Mouse (Mus musculus) lung, postnatal 4 days (tissue): ENCODE data around the gene Coro2b.
"Not testable (repeated sequence)": the region's sequence is repeated elsewhere in the genome, so short reads cannot be mapped to it uniquely, and the experiment has no call there.

Experiments
- DNase-seq, 2 experiments: peaks; one replicate each; pipeline ENCODE4 v3.0.0; 2021

The Coro2b gene

DNA sequence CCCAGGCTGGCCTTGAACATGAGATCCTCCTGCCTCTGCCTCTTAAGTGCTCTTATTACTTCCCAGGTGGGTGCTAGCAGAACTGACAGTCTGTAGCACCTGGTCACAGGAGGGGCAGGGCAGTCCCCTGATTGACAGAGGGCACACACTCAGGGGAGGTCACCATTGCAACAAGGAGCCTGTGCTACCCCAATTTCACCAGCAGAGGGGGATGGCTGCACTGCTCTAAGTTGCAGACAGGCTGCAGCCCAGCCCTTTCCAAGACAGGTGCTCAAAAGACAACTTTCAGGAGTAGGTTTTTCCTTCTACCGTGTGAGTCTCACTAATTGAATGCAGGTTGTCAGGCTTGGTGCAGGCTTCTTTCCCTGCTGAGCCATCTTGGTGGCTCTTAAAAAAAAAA lies 66.4 kb downstream of the Coro2b start:
- DNase-seq = peak; percentile 78 to 87

DNA sequence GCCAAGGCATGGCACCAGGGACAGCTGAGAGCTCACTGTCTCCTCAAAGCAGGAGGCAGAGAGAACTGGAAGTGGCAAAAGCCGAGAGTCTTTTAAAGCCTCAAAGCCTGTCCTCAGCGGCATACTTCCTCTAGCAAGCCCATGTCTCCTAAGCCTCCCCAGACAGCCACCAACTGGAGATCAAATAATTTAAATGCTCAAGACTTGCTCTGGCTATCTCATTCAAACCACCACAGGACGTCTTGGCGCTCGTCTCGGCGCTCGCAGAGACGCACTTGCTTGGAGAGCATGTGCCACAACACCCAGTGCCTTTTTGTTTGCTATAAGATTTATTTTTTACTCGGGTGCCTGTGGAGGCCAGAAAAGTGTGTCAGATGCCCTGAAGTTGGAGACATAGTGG lies 67.1 kb downstream of the Coro2b start:
- no peak for DNase-seq

DNA sequence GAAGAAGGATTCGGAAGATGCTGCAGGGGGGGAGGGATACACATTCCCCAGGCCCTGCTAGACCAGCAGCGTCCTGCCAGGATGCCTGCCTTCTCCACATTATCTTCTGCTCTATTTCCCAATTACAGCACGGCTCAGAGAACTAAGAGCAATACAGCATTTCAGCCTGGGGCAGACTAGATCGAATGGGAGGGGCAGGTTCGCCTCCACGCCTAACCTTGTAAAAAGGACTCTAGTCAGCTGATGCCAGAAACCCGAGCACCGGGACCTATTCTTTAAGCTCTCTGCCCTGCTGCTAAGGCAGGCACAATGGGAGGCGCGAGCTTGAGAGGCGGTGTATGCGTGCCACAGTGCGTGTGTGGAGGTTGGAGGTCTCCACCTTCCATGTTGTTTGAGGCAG lies 67.7 kb downstream of the Coro2b start:
- DNase-seq = no peak

DNA sequence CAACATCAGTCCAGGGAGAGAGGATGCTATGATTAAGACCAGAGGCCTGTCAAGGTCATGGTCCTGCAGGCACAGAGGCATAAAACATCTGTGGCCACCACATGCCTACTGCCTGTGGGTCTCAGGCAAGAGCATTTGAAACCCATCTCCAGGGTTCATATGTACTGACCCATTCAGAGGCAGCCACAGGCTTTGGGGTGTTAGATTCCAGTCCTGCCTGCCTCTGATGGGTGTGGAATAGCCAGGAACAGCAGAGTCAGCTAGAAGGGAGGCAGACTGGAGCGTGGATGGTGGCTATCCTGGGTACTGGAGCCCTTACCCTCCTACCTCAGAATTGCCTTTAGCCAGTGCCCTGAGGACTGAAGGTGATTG lies 69.4 kb downstream of the Coro2b start:
- peak in 1 of 2 experiments; percentile 13 for DNase-seq

DNA sequence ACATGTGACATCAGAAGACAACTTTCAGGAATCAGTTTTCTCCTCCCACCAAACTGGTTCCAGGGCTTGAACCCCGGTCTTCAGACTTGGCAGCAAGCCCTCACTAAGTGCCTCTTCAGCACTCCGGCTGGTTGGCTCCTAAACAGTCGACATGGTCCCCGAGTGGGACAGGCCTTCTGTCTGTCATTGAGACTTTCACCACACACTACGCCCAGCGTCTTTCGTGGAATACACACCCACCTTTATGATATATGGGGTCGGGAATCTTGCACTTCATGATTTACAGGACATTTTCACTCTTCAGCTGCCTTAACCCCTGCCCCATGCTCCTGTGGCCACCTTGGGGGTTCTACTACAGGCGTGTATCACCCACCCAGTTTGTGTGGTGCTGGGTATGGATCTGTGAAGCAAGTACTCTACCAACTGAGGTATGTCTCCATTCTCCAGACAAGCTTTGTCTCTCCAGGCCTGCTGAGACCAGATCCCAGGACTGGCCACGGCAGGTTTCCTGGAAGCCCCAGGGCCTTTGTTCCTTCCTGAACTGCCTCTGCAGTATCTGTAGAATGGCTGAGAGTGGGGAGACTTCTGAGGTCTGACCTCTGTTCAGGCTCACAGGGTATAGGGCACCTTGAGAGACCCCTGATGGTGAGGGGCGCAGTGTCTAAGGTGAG lies 70.0 kb downstream of the Coro2b start:
- peak in 1 of 2 experiments; percentile 22 for DNase-seq

DNA sequence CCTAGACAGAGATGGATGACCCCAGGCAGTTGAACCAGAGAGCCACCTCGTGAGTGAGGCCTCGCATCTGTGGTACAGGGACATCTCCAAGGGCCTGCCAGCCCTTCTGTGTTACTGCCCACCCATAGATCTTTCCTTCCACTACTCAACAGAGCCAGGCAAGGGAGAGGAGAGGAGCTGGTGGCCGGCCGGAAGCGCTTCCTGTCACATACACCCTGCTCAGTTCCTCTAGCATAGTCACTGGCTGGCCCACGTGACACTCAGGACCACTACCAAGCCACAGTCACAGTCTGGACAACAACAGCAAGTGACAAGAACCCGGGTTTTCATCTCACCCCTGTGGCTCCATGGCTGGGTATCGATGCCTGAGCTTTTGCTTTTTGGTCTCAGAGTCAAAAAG lies 70.8 kb downstream of the Coro2b start:
- DNase-seq = peak; percentile 37 to 56

DNA sequence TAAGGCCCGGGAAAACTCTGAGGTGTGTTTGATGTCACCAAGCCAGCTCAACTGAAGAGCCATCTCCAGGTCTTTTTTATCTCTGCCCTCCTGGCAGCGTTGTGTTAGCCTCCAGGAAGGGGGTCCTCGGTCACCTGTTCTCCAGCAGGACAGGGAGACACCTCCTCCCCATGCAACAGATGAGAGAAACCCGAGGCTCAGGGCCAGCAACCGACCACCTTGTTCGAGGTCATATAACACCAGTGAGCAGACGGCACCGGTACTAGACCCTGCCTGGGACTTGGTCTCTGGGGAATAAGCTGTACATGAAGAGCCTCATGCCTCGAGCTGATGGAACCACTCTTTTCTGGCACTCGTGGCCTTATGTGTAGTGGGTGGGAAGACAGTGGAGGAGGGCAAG lies 72.1 kb downstream of the Coro2b start:
- no peak for DNase-seq

DNA sequence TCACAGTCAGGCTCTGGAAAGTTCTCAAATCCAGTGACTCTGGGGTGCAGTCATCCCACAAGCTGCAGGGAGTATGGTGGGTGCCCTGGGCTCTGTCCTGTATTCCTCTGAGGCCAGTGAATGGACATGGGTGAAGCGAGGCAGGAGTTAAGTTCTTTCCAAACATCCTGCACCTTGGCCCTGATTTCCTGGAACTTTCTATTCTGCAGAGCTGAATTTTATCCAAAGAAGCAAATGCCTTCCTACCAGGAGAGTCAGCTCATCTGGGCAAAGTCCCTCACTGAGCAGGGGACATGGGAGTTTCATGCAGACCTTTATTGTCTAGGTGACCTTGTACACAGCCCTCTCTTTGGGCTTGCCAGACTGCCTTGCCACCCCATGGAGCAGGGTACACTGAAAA lies 75.1 kb downstream of the Coro2b start:
- DNase-seq = no peak

DNA sequence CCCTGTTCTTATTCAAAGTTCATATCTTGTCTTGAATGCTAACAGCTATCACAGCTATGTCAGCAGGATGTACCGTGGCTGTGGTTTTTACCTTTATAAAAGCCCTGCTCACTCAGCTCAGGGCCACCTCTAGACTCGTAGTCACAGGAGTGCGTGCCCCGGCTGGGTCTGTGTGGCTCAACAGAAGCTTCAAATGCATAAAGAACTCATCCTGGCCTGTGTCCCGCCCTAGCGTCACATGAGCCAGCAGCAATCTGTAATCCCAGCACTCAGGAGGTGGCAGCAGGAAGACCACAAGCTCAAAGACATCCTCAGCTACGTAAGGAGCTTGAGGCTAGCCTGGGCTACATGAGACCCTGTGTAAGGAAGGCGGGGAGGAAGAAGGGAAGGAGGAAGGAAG lies 75.7 kb downstream of the Coro2b start:
- DNase-seq = peak in 1 of 2 experiments; percentile 20

DNA sequence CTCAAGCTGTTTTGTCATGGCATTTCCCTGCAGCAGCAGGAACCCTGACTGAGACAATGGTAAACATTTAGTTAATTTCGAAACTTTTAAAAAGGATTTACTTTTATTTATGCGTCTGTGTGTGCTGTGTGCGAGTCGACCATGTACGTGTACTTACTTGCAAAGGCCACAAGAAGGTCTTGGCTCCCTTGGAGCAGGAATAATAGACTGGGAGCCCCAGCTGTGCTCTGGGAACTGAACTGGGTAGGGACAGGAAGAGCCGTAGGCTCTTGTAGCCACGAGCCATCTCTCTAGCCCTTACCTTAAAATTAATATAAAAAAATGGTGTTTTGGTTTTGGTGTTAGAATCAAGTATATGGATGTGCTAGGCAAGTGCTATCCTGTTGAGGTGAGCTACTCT lies 76.8 kb downstream of the Coro2b start:
- DNase-seq = no peak

DNA sequence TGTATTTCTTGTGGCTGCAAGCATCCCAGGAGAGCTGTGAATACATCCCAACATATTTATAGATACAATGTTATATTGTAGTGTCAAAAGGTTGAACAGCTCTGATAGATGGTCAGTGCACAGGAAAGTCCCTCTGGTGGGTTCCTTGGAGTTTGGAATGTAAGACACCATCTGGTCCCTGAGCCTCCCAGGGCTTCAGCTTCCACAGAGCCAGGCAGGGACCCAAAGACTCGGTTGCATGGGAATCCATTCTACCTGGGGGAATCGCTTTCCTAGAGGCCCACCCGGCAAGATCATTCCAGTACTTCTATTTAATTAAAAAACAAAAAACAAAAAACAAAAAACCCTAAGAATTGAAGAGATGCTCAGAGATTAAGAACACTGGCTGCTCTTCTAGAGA lies 78.4 kb downstream of the Coro2b start:
- no peak for DNase-seq

DNA sequence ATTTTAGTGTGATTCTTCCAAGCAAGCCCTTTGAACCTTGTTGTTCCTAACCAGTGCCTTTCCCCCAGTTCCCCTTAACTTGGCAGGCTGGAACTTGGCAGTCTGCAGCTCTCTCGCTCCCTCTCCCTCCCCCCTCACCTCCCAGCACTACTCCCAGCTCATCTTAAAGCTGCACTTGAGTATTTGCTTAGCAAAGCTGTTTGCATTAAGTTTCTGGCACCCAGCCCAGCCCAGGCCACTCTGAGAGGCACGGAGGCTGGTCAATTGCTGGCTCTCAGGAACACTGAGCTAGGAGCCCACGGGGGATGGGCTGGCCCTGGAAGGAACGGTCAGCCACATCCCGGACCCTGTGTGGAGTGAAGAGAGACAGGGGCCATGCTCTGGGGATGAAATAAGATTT lies 80.8 kb downstream of the Coro2b start:
- DNase-seq = peak; percentile 90 to 94

DNA sequence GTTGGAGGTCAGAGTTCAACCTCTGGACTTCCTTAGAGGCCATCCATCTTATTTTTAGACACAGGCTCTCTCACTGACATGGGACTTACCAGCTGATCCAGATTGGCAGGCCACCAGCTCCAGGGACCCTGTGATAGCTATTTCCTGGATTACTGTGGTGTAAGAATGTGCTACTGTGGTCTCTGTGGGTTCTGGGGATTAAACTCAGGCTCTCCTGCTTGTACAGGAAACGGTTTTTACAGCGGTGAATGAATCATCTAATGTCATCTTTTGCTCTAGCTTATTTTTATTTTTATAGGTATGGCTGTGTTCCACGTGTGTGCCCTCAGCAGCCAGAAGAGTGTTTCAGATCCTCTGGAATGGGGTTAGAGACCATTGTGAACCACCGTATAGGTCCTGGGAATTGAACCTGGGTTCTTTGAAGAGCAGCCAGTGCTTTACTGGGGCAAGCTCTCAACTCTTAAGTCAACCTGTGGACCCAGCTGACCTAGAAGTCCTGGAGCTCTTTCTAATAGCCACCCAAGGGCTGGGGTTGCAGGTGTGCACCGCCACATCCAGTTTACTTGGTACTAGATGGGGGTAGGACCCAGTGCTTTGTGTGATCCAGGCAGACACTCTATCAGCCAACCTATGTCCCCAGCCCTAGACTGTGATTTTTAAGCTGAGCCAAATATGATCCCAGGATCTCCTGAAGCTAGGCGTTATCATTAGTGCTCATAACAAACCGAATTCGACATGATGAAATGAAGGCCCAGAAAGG lies 81.5 kb downstream of the Coro2b start:
- peak; percentile 34 to 69 for DNase-seq

DNA sequence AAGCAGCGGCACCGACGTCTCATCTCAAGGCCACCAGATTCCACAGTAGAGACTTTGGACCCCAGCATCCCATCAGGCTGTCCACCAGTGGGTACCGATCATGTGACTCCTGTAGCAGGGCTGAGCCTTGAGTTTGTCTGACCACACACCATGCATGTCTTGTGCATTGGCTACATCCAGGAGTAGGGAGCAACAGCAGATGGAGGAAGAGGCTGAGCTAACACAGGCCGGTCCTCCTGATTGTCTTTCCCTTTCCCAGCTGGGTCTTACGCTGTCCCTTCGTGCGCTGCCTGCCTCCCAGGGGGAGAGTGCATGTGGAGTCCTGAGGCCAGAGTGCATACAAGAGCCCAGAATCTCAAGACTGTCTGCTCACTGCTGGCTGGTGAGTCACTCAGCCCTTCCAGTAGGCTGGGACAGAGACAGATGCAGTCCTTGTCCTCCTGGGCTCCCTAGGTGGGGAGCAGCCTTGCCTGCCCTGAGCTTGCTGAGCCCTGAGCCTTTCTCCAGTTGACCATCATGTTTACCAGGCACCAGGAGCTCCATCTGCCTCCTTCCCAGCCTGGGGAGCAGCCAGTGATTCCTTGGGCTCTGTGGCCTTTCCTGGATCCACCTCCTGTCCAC lies 84.4 kb downstream of the Coro2b start:
- DNase-seq = no peak

DNA sequence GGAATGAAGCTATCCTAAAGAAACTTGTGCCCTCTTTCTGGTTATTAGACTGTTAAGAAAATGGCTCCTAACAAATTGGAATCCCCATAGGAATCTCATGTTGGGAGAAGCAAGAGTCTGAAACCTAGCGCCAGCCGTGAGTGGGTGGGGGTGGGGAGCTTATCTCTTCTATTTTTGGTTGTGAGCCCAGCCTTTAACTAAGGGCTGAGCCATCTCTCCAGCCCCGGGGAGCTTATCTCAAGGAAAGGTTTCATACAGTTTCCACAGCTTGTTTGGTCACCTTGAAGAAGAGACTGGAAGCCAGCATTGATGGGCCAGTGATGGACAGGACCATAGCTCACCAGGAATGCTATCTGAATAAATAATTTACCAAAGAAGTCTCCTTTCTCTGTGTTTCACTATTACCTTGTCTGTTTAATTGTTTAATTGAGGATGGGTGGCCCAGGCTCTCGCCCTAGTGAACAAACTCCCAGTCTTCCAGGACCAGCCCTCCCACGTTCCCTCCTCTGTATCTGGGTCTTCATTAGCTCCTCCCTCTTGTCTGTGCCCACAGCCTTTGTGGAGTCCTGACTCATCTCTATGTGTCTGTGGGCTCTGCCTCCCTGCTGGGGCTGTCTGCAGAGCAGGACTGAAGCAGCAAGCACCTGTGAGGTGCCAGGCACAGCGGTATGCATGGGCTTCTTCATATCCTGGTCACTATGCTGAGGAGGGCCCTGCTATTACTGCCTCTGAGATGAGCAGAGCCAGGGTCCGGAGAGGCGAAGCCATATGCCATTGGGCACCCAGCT lies 85.1 kb downstream of the Coro2b start:
- DNase-seq = no peak

DNA sequence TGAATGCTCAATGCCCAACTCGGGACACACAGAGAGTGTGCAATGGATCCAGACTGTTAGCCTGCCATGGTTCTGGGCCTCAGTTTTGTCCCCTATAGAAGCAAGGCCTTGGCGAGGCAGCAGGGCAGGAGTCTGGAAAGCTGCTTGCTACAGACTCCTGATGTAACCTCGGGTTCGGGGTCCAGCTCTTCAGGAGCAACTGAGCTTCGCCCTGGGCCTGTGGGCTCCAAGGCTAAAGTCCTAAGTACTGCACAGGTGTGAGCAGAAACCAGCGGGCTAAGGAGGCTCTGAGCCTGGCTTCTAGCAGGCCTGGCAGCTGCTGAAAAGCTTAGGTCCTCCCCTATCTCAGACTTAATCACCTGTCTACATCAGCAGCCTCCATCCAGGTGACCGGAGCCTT lies 86.0 kb downstream of the Coro2b start:
- DNase-seq = peak in 1 of 2 experiments; percentile 18

DNA sequence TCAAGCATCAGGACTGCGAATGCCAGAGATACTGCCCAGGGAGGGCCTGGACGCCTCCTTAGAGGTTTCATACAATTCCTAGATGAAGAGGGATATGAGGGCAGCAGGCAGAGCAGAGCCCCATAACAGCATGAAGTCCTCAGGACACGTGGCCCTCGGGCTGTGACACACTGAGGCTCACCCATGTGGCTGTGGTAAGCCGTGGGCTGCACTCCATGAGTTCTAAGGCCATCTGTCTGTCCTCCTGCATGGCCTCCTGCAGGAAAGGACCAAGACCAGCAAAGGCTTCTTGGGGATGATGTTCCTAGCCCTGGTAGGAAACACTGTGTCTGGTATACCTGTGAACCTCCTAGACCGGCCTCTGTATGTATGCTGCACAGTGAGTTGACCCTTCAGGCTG lies 86.5 kb downstream of the Coro2b start:
- peak in 1 of 2 experiments; percentile 16 for DNase-seq

DNA sequence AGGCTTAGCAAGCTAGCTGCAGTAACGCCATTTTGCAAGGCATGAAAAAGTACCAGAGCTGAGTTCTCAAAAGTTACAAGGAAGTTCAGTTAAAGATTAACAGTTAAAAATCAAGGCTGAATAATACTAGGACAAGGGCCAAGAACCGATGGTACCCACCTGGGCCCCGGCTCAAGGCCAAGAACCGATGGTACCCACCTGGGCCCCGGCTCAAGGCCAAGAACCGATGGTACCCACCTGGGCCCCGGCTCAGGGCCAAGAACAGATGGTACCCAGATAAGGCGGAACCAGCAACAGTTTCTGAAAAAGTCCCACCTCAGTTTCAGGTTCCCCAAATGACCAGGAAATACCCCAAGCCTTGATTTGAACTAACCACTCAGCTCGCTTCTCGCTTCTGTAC lies 89.5 kb downstream of the Coro2b start:
- not testable (repeated sequence) for DNase-seq

DNA sequence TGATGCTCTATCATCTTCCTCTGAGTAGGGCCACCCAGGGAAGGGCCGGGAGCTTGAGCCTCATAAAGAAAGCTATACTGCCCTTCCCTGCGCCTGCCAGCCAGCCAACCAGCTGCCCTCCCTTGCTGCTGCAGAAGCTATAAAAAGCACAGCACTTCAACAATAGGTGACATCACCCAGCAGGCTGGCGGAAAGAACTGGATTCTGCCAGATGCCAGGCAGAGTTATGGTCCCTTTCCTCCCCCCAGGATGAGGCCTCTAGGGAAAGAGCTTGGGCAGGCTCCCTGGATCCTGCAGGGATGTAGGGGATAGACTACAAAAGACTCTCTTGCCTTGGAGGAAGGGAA lies 98.1 kb downstream of the Coro2b start:
- peak; percentile 72 to 86 for DNase-seq

DNA sequence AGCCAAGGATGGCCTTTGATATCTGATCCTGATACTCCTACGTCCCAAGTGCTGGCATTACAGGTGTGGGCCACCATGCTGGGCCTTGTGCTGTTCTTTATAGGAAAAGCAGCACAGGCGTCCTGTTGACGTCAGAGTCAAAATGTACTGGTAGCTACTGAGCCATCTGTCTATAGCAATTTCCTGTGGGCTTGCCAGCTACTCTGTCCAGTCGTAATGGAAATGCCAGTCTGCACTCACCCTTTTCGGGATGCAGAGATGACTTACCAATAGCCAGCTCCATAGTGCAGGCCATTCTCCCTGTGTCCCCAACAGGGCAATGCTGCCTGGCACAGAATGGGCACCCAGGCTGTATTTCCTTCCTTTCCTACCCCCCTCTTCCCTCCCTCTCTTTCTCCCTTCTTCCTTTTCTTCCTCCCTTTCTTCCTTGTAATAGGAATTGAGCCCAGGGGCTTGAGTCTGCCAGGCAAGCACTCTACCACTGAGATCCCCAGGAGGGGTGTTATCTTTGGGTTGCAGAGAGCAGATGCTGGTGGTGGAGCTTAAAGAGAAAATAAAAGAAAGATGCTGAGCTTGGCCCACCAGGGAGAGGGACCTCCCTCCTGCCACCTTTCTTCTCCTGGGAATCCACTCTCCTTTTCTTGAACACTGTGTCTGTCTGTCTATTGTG lies 98.6 kb downstream of the Coro2b start:
- DNase-seq = peak in 1 of 2 experiments; percentile 24

DNA sequence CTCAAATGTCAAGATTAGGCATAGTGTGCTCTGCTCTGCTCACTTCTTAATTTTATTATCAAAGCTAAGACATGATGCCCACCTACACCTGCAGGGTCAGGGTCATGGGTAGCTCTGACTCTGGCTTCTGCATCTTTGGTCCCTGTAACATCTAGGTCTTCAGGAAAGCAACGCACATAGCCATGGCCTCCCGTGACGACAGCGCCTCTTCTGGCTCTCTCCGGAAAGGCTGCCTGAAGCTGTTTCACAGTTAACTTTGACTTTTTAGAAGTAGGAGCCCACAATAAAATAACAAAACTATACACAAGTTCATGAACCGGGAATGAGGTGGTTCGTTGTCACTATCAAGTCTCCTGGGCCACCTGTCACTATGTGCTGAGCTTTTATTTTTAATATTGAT lies 99.4 kb downstream of the Coro2b start:
- DNase-seq = no peak

DNA sequence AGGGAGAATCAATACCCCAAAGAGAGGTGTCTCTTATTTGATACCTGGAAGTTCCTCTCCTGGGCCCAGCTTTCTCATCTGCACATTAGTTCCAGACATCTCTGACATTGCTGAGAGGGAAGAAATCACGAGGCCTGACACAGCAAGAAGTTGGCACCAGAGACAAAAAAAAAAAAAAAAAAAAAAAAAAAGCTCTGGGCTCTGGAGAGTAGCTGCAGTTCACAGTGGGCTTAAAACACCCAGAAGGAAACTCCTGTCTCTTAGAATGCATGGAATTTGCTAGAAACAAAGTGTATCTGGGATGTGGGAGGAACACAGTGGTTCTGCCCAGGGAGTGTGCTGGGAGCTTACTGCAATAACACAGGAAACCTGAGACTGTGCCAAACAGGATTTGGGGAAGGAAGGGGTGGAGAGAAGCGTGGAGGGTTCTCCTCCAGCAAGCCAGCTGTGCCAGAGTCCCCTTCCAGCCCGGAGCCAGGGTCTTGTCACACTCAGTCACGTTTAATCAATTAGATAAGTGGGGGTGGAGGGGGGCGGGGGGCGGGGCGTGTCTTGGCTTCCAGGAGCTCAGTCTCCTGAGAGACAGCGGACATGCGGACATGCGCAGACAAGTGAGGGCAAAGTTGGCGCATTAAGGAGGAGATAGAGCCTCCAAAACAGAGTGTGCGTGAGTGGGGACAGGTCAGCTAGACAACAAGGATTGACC lies 101.1 kb downstream of the Coro2b start:
- DNase-seq = peak; percentile 85 to 92
